Mouse (Mus musculus): ENCODE data around the gene Olfr56.
"Not testable (repeated sequence)": the region's sequence is repeated elsewhere in the genome, so short reads cannot be mapped to it uniquely, and the experiment has no call there.

The Olfr56 gene

GRCm38 (mm10) chr11:49060061-49060460, 81.4 kb downstream of the Olfr56 start:
- DNase-seq, result not testable (repeated sequence)

- not testable (repeated sequence) for DNase-seq
Measured at GRCm38 (mm10) chr11:49061865-49062264, 83.2 kb downstream of the Olfr56 start.

GRCm38 (mm10) chr11:49063713-49064469, 85.2 kb downstream of the Olfr56 start, which contains the start of gene Tgtp2:
Gene Tgtp2, minus strand, starts transcription at chr11:49064206.
- not testable (repeated sequence) for DNase-seq

GRCm38 (mm10) chr11:49068358-49068757, 89.7 kb downstream of the Olfr56 start:
- no peak for DNase-seq

- peak; percentile 57 for DNase-seq
Measured at GRCm38 (mm10) chr11:49076001-49076757, 97.5 kb downstream of the Olfr56 start, which contains the start of gene Ifi47. Gene Ifi47, plus strand, starts transcription at chr11:49076587.

- DNase-seq, result no peak
Measured at GRCm38 (mm10) chr11:49077012-49077411, 98.3 kb downstream of the Olfr56 start.

GRCm38 (mm10) chr11:49078719-49079118, 100.0 kb downstream of the Olfr56 start:
- no peak for DNase-seq

GRCm38 (mm10) chr11:49080636-49081035, 101.9 kb downstream of the Olfr56 start:
- DNase-seq, result no peak

GRCm38 (mm10) chr11:49081356-49081755, 102.7 kb downstream of the Olfr56 start:
- DNase-seq, result peak; percentile 30

GRCm38 (mm10) chr11:49081886-49082285, 103.2 kb downstream of the Olfr56 start:
- peak; percentile 40 for DNase-seq

GRCm38 (mm10) chr11:49083146-49083545, 104.5 kb downstream of the Olfr56 start:
- DNase-seq, result no peak

- no peak for DNase-seq
Measured at GRCm38 (mm10) chr11:49083808-49084207, 105.1 kb downstream of the Olfr56 start.

GRCm38 (mm10) chr11:49084385-49084784, 105.7 kb downstream of the Olfr56 start:
- no peak for DNase-seq

- no peak for DNase-seq
Measured at GRCm38 (mm10) chr11:49084875-49085274, 106.2 kb downstream of the Olfr56 start.

- DNase-seq, result no peak
Measured at GRCm38 (mm10) chr11:49086858-49087361, 108.2 kb downstream of the Olfr56 start.

- DNase-seq, result no peak
Measured at GRCm38 (mm10) chr11:49087830-49088616, 109.3 kb downstream of the Olfr56 start.

GRCm38 (mm10) chr11:49088990-49089652, 110.4 kb downstream of the Olfr56 start:
- no peak for DNase-seq

- DNase-seq, result no peak
Measured at GRCm38 (mm10) chr11:49089735-49090507, 111.2 kb downstream of the Olfr56 start.

GRCm38 (mm10) chr11:49090551-49090950, 111.9 kb downstream of the Olfr56 start:
- DNase-seq, result no peak

- DNase-seq, result no peak
Measured at GRCm38 (mm10) chr11:49091171-49091570, 112.5 kb downstream of the Olfr56 start.

- DNase-seq, result no peak
Measured at GRCm38 (mm10) chr11:49092053-49092586, 113.4 kb downstream of the Olfr56 start.
